Mouse (Mus musculus) layer of hippocampus, adult 8-10 months (tissue): ENCODE data around the gene Ric8a. TPM values are rescaled to one million over a fixed set of nuclear protein-coding genes. Genes with fewer than 3 reads are reported as not detected.

Experiments used
- DNase-seq, 2 experiments: peaks; one replicate each; pipeline ENCODE4 v3.0.0; 2022; ENCODE audit warnings: low spot score in 2 of 2
- total RNA-seq, 4 experiments: library from RNA; stranded (reverse); gene quantifications; 2 replicates each; pipeline ENCODE4 v1.2.4; 2022

Ric8a gene
- total RNA-seq: 10 to 100 TPM; 74.6 to 79.7 (median 77.3) TPM

DNA sequence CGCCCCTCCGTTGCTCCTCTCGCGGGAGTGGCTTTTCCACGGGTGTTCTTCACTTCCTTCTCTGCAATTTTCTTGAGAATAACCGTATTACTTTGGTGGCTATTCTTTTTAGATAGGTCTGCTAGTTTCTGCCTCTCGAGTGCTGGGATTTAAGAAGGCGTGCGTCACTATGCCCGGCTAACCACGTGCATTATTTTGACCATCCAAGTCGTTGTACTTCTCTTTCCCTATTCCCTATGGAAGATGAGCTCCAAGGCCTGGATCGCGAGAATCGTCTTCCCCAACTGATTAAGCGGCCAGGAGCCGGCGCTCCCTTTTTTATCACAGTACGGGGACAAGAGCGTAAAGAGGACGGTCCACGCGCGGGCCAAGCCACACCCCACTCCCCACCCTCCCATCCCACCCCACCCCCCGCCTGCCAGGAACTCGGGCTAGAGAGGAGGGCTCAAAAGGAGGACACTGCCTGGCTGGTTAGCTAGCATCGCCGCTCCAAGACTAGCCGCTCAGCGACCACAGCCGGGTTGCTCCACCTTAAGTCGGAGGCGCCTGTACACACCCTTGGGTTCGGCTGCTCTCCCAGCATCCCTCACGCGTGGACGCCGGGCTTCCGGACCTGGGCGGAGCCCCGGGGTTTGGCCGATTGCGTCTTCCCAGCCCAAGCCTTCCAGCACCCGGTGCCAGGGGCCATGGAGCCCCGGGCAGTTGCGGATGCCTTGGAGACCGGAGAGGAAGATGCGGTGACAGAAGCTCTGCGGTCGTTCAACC is at the start of gene Ric8a:
Ric8a (plus strand) TSS at position 173 of the 765 bp plus-strand sequence.
- DNase-seq: peak; percentile 84 to 85

DNA sequence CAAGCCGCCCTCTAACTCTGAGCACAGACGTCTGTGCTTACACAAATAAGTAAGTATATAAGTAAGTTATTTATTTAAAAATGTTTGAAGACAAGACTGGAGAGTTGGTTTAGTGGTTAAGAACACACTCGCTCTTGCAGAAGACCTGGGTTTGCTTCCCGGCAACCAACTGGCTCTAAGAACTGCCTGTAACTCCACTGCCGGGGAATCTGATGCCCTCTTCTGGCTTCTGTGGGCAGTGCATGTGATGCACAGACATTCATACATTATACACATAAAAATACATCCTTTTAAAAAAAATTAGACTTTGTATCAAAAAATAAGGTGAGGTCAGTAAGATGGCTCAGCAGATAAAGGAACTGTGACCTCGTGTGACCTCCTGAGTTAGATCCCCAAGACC is 46.3 kb upstream of the Ric8a start:
- no peak for DNase-seq

DNA sequence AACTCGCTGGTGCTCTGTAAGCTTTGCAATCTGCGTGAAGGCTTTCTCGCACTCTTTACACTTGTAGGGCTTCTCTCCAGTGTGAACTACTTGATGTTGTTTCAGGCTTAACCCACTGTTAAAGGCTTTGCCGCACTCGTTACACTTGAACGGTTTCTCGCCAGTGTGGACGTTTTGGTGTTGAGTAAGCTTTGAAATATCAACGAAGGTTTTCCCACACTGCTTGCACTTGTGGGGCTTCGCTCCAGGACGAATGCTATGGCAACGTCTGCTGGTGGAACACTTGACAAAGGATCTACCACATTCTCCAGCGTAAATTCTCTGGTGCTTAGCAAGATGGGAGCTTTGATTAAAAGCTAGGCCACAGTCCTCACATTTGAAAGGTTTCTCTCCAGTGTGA is 45.0 kb upstream of the Ric8a start:
- DNase-seq: peak in 1 of 2 experiments; percentile 51

DNA sequence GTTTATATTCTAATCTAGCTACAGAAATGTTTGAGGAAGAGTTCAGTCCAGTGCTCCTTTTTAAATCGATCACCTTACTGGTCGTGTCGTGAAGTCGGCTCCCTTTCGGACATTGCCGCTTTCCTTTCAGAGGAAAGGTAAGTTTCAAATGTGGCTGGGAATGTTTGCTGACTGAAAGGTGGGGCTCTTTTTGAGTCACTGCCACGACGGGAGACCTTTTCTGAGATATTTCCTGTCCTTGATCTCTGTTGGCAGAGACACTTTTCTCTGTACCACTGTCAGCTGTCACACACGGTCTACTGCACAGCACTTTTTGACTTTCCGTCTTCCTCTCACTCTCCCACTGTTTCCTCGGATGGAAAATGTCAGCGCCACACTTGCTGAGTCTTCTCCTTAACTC is 43.9 kb upstream of the Ric8a start:
- no peak for DNase-seq

DNA sequence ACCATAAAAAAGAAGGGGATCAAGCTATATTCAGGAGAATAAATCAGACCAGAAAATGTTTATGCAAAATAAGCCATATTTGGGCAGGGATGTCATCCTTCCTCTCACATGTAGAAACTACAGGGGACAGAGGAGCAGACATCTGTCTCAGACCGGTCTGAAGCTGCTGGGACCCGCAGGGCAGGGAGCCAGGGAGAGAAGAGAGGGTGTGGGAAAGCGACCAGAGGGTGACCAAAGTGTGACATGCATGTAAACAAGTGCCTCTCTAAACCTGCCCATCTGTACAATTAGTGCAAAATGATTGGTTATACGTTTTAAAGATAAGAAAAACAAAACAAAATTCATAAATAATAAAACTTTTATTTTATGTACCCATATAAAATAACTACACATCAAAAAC is 36.6 kb upstream of the Ric8a start:
- no peak for DNase-seq

DNA sequence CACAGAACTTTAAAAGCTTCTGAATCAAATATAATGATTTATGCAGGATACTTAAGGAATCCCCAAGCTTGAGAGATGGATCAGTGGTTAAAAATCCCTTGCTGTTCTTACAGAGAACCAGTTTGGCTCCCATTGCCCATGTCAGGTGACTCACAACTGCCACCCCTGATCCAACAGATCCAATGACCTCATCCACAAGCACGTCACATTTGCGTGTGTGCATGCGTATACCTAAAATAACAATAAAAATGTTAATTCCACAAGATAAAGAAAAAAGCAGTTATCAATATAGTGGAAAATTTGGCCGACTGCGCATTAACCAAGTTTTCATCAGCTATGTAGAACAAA is 35.5 kb upstream of the Ric8a start:
- no peak for DNase-seq

DNA sequence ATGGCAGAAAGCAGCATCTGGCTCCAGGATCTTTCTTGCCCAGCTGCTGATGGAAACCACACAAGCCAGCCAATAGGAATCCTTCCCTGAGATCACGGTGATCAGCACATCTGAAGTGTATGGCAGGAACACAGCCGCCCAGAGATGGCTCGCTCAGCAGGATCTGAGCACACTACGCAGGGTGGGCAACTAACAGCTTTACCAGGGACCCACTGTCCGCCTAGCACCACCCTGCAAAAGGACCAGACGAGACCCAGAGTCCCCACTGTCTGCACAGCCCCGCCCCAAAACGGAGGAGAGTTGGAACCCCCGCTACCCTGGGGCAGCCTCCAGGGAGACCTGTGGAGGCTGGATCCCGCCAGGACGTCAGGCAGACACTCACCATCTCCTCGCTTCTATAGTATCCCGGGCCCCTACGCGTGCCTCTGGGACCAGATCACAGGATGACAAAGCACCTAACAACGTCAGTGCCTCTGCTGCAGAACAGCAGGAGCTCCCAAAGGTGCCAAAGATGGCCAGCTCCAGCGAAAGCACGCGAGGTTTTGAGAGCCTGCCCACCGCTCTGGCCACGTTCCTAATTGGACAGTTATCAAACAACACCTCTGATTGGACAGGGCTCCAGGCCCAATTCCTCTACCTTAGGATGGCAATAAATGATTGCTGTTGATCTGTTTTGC is 35.0 kb upstream of the Ric8a start, which contains the start of gene Zfp941:
Zfp941 (minus strand) TSS at position 526 of the 677 bp plus-strand sequence.
- DNase-seq: peak; percentile 62 to 71

DNA sequence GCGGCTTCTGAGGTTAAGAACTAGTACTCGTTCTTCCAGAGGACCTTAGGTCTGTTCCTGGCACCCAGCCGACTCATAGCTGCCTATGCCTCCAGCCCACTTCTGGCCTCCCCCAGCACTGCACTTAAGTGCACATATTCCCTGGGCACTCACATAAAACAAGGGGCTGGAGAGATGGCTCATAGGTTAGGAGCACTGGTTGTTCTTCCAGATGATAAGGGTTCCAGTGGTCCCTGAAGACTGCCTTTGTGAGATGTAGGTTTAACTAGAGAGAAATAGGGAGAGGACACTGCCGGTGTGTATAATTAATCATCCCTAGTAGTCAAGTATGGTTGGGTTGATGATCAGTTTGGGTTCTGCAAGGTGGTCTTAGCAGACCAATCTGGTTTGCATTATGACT is 34.0 kb upstream of the Ric8a start:
- no peak for DNase-seq

DNA sequence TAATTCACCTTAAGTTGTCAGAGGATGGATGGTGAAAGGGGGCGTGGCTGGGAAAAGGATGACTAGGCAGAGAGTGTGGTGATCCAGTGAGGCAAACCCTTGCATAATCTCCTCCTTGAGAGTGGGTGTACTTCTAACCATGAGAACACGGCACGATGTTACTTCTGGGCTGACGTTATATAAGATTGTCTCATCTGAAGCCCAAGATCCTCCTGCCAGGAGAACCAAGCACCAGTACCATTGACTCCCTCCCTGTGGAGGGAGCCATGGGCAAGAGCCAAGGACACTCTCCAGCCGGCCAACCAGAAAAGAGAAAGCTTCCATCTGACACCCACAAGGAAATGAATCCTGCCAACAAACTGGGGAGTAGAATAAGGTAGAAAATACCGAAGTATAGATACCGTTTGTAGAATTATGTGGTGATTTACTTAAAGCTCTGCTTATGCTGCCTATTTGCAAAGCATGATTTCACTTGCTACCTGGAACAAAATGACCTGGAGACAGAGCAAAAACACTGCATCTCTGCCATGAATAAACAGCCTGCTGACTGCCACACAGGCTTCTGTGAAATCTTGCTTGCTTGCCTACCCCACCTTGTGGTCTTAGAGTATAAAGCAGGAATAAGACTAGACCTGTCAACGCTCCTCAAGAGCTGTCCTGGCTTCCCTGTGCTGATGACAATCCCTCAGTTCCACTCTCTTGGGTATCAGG is 28.4 kb upstream of the Ric8a start:
- DNase-seq: peak; percentile 65 to 73

DNA sequence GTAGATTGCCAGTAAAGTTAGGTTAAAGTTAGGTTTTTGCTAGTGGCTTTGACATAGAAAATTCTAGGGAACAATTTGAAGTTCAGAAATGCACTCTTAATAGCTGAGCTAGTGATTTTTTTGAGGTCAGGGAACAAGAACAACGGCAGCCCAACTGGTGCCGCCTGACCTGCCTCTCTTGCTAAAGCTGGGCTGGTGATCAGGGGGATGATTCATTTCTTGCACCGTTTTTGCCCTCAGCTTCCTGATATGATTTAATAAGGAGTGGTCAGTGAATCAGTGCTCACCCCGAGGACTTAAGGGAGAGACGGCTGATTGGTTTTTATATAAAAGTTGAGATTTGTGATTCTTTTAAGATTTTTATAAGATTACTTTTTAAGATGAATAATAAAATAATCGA is 25.3 kb upstream of the Ric8a start:
- DNase-seq: no peak

DNA sequence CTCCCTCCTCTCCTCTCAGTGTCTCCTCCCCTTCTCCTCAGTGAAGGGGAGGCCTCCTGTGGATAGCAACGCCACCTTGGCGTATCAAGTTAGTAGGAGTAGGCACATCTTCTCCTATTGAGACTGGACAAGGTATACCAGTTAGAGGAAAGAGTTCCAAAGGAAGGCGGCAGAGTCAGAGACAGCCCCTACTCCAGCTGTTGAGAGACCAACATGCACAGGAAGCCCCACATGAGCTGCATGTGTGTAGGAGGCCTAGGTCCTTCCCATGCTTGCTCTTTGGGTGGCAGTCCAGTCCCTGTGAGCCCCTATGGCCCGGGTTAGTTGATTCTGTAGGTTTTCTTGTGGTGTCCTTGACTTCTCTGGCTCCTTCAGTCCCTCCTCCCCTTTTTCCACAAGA is 23.4 kb upstream of the Ric8a start:
- no peak for DNase-seq

DNA sequence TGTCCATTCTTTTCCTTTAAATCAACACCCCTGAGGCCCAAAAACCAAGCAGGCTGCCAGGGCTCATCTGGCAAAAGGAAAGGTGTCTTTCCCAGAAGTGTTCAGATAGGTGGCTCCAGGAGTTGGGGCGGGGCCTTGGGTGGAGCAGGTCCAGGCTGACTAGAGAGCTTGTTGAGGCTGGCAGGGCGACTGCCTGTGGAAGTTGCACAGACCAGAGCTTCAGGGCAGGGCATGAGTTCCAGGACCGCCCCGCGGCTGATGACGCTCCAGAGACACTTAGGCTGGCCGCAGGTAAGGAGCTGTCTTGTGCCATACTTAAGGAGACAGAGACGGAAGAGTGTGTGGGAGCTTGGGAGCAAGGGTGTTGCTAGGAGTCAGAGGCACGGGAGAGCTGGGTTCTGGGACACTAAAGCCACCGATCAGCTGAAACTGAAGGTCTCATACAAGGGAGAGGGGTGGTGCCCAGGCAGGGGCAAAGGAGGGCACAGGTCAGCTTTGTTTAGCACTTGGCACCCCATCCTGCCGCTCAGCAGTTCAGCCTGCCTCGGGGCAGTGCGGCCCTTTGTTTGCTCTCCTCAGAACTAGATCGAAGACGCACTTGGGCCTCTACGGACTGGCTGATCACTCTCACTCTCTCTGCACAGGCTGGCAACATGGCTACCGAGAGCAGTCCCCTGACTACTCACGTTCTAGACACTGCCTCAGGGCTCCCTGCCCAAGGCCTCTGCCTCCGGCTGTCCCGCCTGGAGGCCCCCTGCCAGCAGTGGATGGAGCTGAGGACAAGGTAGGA is 21.6 kb upstream of the Ric8a start, which contains the start of gene Urah:
Urah (plus strand) TSS at position 51 of the 790 bp plus-strand sequence.
- no peak for DNase-seq

DNA sequence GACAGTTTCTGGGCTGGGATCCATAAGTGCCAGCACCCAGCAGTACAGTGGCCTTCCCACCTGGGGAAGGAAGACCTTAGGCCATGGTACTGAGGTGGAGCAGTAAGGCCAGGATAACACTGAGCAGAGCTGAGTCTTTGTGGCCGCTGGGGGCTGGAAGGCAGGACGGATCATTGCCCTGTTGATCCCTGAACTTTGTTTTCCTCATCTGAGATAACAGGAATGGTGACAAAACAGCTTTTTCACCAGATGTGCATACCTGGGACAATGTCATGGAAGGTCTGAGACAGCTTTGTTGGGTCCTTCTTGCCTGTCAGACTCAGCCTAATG is 21.0 kb upstream of the Ric8a start:
- DNase-seq: no peak

DNA sequence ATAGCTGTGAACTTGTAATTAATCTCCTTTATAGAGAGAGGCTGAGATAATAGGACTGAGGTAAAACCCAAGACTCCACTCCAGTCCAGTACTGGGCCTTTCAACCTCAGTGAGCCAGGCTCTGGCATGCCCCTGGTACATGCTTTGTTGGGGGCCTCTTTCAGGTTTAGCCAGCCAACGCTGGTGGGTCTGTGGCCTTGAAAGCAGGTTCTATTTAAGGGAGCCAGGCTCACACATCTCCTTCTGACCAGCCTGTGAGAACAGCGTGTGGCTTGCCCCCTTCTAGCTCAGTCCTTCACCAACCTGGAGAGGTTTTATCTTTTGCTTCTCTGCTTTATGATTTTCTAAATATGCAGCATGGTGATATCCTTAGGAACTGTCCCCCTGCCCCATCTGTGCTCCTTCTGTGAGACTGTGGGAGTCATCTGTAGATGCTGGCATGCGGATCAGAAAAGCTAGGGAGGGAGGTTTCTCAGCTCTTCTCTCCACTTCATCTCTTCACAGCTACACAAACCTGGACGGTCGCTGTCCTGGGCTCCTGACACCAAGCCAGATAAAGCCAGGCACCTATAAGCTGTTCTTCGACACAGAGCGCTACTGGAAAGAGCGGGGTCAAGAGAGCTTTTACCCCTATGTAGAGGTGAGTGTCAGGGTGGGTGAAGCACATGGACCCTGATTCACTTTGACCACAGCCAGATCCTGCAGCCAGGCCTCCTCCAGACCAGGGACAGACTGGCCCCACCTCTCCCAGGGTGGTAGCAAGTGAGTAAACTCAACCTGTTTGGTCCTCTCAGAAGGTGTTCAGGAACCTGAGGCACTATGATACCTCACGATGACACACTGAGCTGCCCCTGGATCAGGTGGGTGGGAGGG is 20.3 kb upstream of the Ric8a start:
- DNase-seq: peak in 1 of 2 experiments; percentile 70

DNA sequence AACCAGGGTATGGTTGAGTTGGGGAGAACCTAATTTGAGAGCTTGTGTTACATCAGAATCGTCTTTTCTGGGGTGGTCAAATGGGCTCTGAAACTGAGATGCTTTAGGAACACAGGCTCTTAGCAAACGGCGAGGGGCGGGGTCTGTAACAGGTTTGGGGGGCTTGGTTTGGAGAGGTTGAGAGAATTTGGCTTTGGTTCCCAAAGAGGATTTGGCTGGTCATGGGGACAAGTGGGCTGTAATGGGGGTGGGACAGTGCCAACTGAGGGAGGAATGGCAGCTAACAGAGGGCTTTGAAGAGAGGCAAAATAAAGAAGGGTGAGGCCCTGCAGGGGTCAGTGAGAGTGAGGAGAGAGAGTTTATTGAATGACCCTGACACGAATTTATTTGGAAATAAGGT is 17.2 kb upstream of the Ric8a start:
- no peak for DNase-seq

DNA sequence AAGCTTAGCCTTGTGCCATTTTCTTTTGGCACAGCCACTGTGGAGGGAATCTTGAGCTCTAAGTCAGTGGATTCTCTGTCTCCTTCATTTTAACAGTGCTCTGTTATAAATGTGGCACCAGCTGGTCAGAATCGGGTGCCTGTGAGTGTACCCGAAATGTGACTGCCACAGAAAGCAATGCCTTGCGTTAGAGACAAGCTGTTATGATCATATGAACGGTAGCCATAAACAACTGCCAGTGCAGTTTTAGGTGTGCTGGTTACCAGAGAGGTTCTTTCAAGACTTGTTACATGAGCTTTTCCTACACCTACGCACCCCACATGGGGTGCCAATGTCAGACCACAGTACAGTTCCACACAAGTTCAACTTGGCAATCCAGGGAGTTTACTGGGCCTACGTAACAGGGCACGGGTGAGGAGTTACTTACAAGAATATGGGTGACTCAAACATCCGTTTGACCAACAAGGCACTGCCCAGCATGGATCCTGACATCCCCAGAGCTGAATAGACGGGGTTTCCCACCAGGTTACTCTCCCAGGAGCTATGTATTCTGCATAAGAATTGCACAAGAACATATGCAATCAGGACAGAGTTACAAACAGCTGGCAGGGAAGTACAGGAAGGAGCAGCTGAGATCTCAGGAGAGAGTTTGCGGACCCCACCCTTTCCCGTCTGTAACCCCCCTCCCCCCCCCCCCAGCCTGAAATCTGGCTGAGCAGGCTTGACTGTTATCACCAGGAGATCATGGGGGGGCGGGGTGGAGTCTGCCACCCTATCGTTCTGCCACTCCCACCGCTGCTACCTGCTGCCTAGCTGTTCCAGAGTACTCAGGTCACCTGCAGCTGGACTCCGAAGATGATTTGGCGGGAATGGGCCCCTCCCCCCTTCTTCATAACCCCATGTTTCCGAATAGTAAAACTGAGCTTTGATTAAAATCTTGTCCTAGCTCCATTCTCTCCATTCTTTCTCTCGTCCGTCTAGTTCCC is 15.7 kb upstream of the Ric8a start:
- no peak for DNase-seq

DNA sequence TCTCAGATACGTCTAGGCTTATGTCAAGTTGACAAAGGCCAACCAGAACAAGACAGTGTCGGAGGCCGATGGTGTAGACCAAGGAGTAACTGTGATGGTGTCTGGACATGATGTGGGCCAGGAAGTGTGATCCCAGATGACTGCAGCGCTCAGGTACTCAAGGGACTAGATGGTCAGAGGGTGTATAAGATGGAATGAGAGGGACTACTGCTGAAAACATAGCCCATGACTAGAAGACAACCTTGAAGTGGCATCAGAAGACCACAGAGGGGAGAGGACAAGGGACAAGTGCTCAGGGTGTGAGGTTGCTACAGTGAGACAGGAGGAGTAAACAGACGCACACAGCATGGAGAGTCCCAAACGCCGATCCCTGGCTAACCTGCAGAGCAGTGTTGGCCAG is 13.0 kb upstream of the Ric8a start:
- no peak for DNase-seq

DNA sequence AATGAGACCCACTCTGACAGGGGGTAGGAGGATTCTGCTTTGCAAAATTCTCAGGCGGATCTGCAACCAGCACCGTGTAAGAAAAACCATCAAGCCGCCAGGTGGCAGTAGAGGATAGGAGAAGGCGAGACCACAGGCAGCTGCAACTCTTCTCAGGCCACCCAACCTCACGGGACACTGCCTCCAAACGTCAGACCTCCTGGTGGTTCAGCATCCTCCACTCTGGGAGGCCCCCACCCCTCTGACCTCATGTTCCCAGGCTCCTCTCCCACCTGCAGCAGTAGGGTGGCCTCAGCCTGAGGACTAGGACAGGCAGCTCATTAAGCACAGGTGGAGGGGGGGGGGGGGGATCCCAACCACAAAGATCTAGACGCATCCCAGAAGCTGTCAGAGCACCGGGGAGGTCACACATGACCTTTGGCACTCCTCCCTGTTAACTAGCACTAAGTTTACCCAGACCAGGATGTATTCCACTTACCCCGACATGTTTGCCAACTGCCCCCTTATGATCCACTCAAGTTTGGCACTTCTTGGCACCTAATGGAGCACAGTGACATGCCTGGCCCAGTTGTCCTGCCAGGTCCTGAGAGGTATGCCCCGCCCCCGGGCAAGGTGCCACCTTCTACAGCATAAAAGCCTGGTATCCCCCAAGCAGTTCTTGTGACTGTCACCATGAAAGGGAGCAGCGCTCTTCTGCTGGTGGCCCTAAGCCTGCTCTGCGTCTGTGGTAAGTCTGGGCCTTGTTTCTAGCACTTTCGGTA is 11.7 kb upstream of the Ric8a start, which contains the start of gene Scgb1c1:
Scgb1c1 (plus strand) TSS at position 643 of the 761 bp plus-strand sequence.
- peak; percentile 68 to 87 for DNase-seq

DNA sequence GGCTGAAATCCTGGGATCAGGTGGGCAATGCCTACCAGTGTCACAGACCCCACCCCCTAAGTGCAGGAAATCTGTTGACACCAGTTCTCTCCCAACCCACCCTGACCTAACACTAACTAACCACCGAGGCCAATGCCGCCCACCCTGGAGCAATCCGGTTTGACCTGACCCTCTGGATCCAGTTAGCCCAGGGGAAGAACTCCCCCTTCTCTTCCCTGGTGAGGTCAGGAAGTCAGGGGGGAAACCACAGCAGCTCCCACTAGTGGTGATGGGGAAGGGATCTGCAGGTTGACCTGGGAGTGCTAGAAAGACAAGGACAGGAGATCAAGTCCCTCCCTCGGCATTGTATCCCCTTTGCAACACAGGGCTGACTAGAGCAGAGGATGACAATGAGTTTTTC is 11.1 kb upstream of the Ric8a start:
- no peak for DNase-seq
